Mouse (Mus musculus): ENCODE measurements at regions not wholly inside any gene's neighbourhood (a gene's known extent, or its start where the extent isn't known, plus 50 kb on each side); places are given as distances from the start of the nearest gene placed in this dataset.

DNA sequence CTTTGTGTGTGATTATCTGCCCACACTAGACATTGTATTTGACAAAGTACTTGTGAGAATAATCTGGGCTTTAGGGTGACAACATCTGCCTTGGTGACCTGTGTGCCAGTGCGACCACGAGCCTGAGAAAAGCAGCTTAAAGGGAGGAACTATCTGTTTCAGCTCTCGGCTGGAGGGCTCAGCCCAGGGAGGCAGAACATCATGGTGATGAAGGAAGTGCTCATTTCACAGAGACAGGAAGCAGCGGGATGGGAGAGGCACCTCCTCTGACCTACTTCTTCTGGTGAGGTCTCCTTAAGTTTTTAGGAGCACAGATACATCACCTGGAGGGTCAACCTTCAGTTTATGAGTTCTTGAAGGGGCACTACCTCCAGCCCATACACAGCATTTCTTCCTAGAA, 89.8 kb downstream of the Kif26a start:
- no peak for DNase-seq (ENCODE audit: low spot score in 2 of 2)

DNA sequence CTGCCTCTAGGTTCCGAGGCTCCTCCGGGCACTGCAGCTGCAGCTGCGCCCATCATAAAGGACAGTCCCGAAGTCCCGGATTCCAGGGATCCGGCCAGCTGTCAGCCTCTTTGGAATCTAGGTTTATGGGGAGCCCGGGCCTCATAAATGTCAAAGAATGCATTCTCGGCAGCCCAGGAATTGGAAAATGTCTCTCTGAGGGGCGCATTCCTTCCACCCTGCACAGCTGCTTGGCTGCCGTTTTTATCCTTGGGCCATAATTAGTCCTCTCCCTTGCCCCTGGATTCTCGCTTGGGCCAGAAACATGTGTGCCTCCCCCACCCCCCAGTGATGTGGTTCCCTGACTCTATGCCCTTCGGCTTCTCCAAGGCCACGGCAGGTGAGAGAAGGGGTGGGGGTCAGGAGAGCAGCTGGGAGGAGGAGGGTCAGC, 91.1 kb downstream of the Kif26a start:
- DNase-seq (ENCODE audit: low spot score in 2 of 2), result no peak

GRCm38 (mm10) chr12:112238834-112239233, 92.8 kb downstream of the Kif26a start:
- no peak for DNase-seq (ENCODE audit: low spot score in 2 of 2)

GRCm38 (mm10) chr12:112241740-112242171, 95.7 kb downstream of the Kif26a start:
- peak in 1 of 2 experiments; percentile 16 for DNase-seq (ENCODE audit: low spot score in 2 of 2)

- no peak for DNase-seq (ENCODE audit: low spot score in 2 of 2)
Measured at GRCm38 (mm10) chr12:112243231-112243630, 97.2 kb downstream of the Kif26a start.

DNA sequence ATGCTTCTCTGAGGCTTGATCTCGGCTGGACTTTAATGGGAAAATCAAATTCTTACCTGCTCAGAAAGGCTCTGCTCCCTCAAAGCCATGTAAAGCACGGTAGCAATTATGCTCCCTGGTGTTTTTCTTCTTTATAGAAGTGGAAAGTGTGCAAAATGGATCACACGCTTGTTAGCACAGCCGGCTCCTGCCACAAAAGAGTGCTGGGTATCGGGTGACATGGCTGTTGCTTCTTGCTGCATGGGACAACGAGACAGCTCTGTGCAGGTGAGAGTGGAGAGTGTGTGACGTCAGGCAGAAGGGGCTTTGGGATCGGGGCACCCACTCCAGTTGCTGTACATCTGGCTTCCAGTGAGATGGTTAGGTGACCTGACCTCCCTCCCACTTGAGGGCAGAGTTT, 104.9 kb downstream of the Kif26a start:
- no peak for DNase-seq (ENCODE audit: low spot score in 2 of 2)

DNA sequence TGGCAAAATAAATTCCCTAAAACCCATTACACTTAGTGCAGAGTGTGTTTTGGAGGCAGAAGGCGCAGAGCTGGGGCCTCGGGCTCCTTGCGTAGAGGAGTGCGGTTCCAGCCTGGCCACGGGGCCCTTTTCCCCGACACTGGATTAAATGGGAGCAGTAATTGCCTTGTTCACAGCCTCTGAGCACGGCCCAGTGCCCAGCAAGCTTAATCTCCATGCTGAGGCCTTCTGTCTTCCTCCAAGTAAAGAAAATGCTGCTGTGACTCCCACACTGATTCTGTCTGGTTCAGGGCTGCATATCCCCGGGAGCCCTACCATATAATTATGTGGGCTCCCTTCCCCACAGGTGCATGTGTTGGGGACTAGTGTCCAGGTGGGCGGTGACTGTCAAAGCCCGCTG, 107.5 kb downstream of the Kif26a start:
- DNase-seq (ENCODE audit: low spot score in 2 of 2), result no peak

DNA sequence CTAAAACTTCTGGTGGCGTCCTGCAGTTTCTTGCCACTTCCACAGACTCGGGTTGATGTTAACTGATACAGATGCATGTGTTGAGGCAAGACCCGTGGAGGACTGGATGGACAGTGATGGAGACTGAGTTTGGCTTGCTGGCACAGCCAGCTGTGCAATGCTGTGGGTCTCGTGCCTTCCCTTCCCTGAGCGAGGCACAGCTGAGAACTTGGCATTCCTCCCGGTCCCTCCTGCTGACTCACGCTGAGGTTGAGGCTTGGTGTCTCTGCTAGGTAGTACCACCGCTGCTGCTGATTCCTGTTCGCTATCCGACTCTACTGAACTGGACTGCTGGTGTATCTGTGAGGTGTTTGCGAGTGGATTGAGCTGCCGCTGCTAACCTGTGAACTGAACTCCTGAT, 109.2 kb downstream of the Kif26a start:
- DNase-seq (ENCODE audit: low spot score in 2 of 2), result no peak

- no peak for DNase-seq (ENCODE audit: low spot score in 2 of 2)
Measured at GRCm38 (mm10) chr12:112257691-112258090, 111.7 kb downstream of the Kif26a start.

- peak; percentile 78 to 86 for DNase-seq (ENCODE audit: low spot score in 2 of 2)
Measured at GRCm38 (mm10) chr12:112263283-112264056, 117.5 kb downstream of the Kif26a start.

- DNase-seq (ENCODE audit: low spot score in 2 of 2), result peak in 1 of 2 experiments; percentile 14
Measured at GRCm38 (mm10) chr12:112264201-112264600, 118.2 kb downstream of the Kif26a start.

GRCm38 (mm10) chr12:112265289-112265969, 119.4 kb downstream of the Kif26a start:
- no peak for DNase-seq (ENCODE audit: low spot score in 2 of 2)

DNA sequence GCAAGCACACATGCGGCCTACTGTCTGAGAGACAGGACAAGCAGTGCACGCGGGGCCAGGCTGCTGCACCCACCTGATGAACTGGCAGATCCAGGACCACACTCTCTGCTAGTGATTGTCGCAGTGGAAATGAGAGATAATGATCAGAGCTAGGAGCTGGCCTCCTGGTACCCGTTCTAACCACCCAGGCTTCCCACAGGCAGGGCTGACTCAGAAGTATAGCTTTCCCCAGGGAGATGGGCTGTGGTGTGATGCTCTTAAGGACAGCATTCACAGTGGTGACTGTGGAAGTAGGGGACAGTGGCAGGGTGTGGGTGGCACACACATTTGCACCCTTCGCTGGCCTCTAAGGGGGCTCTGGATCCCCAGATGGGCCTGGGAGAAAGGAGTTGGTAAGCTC, 128.0 kb downstream of the Kif26a start:
- no peak for DNase-seq (ENCODE audit: low spot score in 2 of 2)

DNA sequence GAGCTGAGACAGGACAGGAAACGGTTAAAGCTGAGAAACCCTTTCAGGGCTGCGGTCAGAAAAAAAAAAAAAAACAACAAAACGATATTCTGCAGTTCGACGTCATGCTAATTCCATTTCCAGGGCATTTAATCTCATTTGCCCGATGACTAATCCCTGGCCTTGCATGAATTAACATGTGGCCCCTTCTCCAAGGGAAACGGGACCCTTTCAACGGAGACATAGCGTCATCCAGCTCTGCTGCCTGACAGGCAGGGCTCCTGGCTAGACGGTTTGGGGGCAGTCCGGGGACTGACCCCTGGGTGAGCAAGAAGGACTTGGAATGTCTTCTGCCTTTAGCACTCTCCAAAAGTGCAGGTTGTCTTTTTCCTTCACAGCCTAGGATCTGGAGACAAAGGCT, 128.7 kb downstream of the Kif26a start:
- no peak for DNase-seq (ENCODE audit: low spot score in 2 of 2)

DNA sequence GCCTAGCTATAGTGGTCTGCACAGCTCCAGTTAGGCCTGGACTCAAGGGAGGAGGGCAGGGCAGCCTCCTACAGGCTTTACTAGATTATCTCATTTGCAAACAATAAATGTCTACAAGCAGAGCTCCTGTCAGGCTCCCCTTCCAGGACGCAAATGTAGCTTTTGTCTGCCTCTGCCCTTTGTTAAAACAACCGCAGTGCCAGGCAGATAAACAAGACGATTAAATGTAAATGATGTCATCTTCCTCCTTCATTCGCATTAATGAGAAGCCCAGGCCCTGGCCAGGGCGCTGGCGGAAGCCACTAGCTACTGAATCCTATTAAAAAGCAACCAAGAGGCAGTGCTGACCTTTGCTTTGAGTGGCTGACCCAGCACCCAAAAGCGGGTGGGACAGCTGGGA, 130.6 kb downstream of the Kif26a start:
- DNase-seq (ENCODE audit: low spot score in 2 of 2), result no peak

DNA sequence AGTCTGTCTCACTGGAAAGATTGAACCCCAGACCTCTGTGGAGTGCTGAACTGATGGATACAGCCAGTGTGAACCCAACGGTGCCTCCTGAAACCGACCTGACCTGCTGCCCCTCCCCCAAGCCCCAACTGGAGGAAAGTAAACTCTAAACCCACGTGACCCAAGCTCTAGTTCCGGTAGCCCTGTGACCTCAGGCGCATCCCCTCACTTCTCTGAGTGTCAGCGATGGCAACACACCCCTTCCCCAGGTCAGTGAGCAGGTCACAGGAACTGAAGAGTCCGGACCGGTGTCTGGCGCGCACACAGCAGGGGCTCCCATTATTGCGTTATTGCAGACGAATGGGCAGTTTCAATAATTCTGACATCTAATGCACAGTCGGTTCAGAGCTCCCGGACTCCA, 131.5 kb downstream of the Kif26a start:
- no peak for DNase-seq (ENCODE audit: low spot score in 2 of 2)

DNA sequence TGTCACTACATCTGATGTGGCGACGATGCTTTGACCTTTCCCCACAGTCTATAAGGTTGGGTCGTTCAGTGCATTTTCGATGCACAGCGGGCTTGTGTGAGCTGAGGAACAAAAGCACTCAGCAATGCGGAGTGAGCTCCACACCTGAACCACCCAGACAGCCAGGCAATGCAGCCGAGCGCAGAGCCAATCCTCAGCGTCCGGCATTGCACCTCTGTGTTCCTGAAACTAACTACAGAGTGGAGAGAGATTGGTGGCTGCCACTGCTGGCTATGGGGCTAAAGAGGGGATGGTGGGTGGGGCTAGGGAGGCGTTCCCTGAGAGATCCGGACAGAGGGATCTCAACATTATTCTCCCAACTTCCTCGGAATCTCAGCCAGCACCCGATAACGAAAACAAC, 139.1 kb downstream of the Kif26a start:
- no peak for DNase-seq (ENCODE audit: low spot score in 2 of 2)

- DNase-seq (ENCODE audit: low spot score in 2 of 2), result no peak
Measured at GRCm38 (mm10) chr12:112288786-112289185, 142.8 kb downstream of the Kif26a start.

GRCm38 (mm10) chr12:112290299-112290698, 144.3 kb downstream of the Kif26a start:
- peak; percentile 40 to 51 for DNase-seq (ENCODE audit: low spot score in 2 of 2)

DNA sequence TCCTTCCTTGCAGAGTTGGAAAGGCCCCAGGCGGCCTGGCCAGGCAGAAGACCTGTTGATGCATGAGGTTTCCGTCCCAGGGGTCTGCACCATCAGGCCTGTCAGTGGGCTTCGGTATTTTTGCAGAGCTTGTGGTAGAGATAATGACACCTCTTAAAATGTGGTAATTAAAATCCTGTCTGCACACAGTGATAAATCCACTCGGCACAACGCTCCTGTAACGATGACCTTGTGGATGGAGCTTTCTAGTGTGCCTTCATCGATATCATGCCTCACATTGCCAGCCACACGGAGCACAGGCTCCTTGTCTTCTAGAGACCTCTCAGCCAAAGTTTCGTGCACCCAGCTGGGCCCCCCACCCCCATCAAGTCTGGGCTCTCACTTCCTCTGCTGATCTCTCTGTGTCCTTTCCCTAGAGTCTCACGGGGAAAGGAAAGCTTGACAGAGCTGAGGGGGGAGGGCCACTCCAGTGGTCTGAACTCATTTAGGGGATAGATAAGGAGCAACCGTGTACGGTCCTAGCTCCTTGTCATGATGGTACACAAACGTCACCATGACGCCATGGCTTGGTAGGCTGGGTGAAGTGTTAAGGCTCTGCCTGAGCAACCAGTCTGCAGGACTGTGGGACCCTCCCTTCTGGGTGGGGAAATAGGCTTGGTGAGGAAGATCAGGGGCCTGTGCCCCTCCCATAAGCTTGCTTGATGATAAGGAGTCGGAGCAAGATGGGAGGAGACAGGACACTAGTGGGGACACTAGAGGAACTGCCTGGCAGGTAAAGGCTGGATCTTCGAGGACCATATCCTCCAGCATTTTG, 145.9 kb downstream of the Kif26a start:
- no peak for DNase-seq (ENCODE audit: low spot score in 2 of 2)

DNA sequence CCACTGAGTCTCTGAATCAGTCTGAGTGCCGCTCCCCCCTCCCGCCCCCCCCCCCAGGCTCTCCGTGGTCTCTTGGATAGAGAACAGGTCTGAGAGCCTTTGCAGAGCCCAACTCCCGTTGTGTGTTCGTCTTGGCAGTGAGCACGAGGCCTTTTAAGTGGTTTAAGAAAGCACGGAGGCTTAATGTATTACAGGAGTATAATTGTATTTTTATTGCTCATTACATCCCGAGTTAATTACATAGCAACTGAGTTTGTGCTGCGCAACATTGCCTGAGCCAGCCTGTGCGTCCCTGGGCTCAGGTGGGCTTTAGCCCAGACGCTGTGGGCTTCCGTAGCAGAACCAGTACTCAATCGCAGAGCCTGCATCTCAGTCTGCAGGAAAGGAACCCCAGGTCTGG, 147.1 kb downstream of the Kif26a start:
- no peak for DNase-seq (ENCODE audit: low spot score in 2 of 2)

DNA sequence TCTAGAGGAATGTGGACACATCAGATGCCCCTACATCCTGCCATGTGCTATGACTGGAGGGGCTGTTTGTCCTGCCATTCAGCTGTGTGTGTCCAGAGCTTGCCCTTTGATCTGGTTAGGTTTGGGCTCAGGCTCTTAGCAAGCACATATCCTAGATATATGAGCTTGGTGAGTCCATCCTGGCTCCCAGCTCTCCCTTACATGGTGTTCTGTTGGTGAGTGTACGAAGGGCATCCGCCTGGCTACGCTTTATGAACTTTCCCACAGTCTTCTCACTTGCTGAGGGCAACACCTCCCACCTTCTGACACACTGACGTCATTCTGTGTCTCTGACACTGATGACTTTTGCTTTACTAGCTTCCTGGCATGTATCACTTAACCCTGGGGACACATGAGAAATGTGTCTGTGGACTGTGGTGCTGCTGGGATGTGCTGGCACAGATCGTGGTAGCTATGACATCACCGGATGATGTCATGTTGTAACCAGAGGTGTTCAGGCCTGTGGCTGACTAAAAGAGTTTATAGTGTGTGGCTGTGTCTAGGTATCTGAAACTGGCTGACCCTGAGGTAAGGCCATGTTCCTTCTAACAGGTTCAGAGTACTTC, 149.4 kb downstream of the Kif26a start:
- DNase-seq (ENCODE audit: low spot score in 2 of 2), result no peak

Measured in layer of hippocampus, adult 8-10 months (tissue).